ENCODE assay signal across 18 mouse cellular contexts in genomic region chr6:55281687-55282086, GRCm38 (mm10). TPM values are rescaled to one million over a fixed set of nuclear protein-coding genes. Genes with fewer than 3 reads are reported as not detected.
"Had no signal": no experiment of that assay in that cellular context is flagged by ENCODE, and none has a peak within 500 bp of the region (broad histone marks: within the 10 kb centered on the region; RNA-seq: fewer than 3 reads in every experiment).

No protein-coding gene starts in this region.

- H3K27me3 ChIP-seq: intestine, embryonic 15.5 days; kidney, embryonic 15.5 days; limb, embryonic 13.5 days; midbrain, embryonic 12.5 days had no signal

- H3K4me2 ChIP-seq: intestine, embryonic 15.5 days; kidney, embryonic 15.5 days; limb, embryonic 13.5 days; liver, embryonic 11.5 days; midbrain, embryonic 12.5 days had no signal

- H3K9me3 ChIP-seq: intestine, embryonic 15.5 days; kidney, embryonic 15.5 days had no signal

- H3K27ac ChIP-seq: intestine, embryonic 15.5 days; kidney, embryonic 15.5 days; left cerebral cortex, adult 2 months; limb, embryonic 13.5 days; midbrain, embryonic 12.5 days had no signal

- H3K4me1 ChIP-seq: kidney, embryonic 15.5 days; midbrain, embryonic 12.5 days had no signal

- ATAC-seq: midbrain, embryonic 16.5 days had no signal

- H3K9ac ChIP-seq: intestine, embryonic 15.5 days; kidney, embryonic 15.5 days; limb, embryonic 13.5 days; midbrain, embryonic 12.5 days had no signal

- H3K4me3 ChIP-seq: intestine, embryonic 15.5 days; kidney, embryonic 15.5 days; left cerebral cortex, adult 2 months; limb, embryonic 13.5 days; midbrain, embryonic 12.5 days had no signal

- DNase-seq: kidney, adult 11 months; kidney, adult 8-10 months; kidney, postnatal 10 days; kidney, postnatal 36 days; layer of hippocampus, postnatal 36 days; left cerebral cortex, postnatal 4 days; lung, adult 2 months; lung, postnatal 14 days; lung, postnatal 4 days; thymus, adult 18-20 months had no signal

RNA-seq across cellular contexts. Expression of gene Aqp1, which starts 54.5 kb away (rescaled TPM):
- total RNA-seq: monocyte, adult 5-6 weeks had no signal
